Comparison of ENCODE assay signal across 11 mouse cellular contexts in the genomic region with DNA sequence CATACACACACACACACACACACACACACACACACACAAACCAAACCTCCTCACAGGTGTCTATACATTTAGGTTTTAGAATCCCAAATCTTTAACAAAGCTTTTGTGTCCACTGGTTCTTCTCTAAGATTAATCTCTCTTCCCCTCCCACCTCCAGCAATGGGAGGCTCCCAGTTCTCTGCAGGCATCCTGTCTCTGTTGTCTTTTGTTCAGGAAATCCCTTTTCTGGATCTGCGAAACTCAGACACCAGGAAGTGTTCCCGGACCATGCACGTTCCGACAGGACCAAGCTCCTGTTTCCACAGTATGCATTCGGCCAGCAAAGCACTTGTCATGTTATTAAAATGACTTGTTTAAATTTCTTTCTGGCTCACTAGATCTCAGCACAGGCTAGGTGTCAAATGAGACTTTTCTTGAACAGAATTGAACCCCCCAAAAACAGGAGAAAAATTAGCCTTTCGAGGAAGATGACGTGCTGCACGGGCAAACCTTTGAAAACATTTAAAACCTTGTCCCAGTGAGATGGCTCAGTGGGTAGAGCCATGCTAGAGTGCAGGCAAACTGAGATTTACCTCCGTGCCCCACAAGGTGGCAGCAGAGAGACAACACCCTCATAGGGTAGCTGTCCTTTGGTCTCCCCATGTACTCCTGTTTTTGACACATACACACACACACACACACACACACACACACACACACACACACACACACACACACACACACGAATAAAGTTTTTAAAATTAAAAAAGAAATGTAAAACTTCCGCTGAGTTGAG. TPM values are rescaled to one million over a fixed set of nuclear protein-coding genes. Genes with fewer than 3 reads are reported as not detected.
DNase-seq lines count a peak whose midpoint lies in the region; ATAC-seq and TF ChIP-seq lines count a peak whose summit lies in the region.
"Had no signal": no experiment of that assay in that cellular context is flagged by ENCODE, and none has a peak within 500 bp of the region (broad histone marks: within the 10 kb centered on the region; RNA-seq: fewer than 3 reads in every experiment).

No protein-coding gene starts in this region.

- H3K27ac ChIP-seq in hindbrain, postnatal 0 days: no peak overlapping the region
- H3K27ac ChIP-seq in hindbrain, embryonic 16.5 days (ENCODE audit: low read depth, low read length): no peak overlapping the region
- H3K27ac ChIP-seq in CH12.LX (ENCODE audit: insufficient read depth, low read depth): no peak overlapping the region
- H3K27ac ChIP-seq: embryonic facial prominence, embryonic 15.5 days; limb, embryonic 15.5 days; stomach, embryonic 15.5 days had no signal

- H3K36me3 ChIP-seq in hindbrain, postnatal 0 days (ENCODE audit: insufficient read depth, low read length): no peaks in the 10 kb centered on the region
- H3K36me3 ChIP-seq in hindbrain, embryonic 16.5 days (ENCODE audit: control insufficient read depth, insufficient read depth, low read length): no peaks in the 10 kb centered on the region
- no peaks in the 10 kb centered on the region for H3K36me3 ChIP-seq in CH12.LX (replicated peaks in 1 of 2; ENCODE audit: control insufficient read depth in 1 of 2, insufficient read depth in 1 of 2, low read length in 1 of 2)
- H3K36me3 ChIP-seq: embryonic facial prominence, embryonic 15.5 days; limb, embryonic 15.5 days; stomach, embryonic 15.5 days had no signal

- H3K4me3 ChIP-seq in hindbrain, postnatal 0 days (ENCODE audit: low read length): no peak overlapping the region
- no peak overlapping the region for H3K4me3 ChIP-seq in hindbrain, embryonic 16.5 days (ENCODE audit: low read length)
- no peak overlapping the region for H3K4me3 ChIP-seq in CH12.LX (replicated peaks in 1 of 3; ENCODE audit: low read depth in 2 of 3, low read length in 2 of 3, poor library complexity in 1 of 3)
- H3K4me3 ChIP-seq: embryonic facial prominence, embryonic 15.5 days; limb, embryonic 15.5 days; stomach, embryonic 15.5 days had no signal

- in situ Hi-C loops in CH12.LX (cut with MboI; ENCODE audit: low pct_ligation_motif_present, low pct_unique_long_range_greater_than_20kb, low sequenced_read_pairs): no loop called here

- no peaks in the 10 kb centered on the region for H3K4me1 ChIP-seq in hindbrain, postnatal 0 days (ENCODE audit: insufficient read depth, low read length)
- H3K4me1 ChIP-seq in hindbrain, embryonic 16.5 days (ENCODE audit: control insufficient read depth, insufficient read depth, low read depth, low read length): no peaks in the 10 kb centered on the region
- H3K4me1 ChIP-seq in CH12.LX (ENCODE audit: control insufficient read depth in 1 of 2, insufficient read depth in 2 of 2): no peaks in the 10 kb centered on the region
- H3K4me1 ChIP-seq: embryonic facial prominence, embryonic 15.5 days; limb, embryonic 15.5 days; stomach, embryonic 15.5 days had no signal

- TF ChIP-seq CTCF in hindbrain, postnatal 0 days (IDR thresholded peaks at IDR 0.05; ENCODE audit: low read depth): peak; percentile 60
- TF ChIP-seq CTCF in CH12.LX (conservative IDR thresholded peaks at IDR 0.05 in 1 of 2, IDR thresholded peaks at IDR 0.05 in 1 of 2; ENCODE audit: low read depth in 2 of 2, low read length in 2 of 2): peak; percentile 57 to 69

- no peak for TF ChIP-seq EP300 in CH12.LX (IDR thresholded peaks at IDR 0.05; ENCODE audit: low read length)

- 62% methylated on average over 11 of the region's 11 CpGs for WGBS in hindbrain, postnatal 0 days
- 65% methylated on average over 11 of the region's 11 CpGs for whole genome bisulfite sequencing in hindbrain, embryonic 16.5 days

- no peak for TF ChIP-seq POLR2A in CH12.LX (IDR thresholded peaks at IDR 0.05; ENCODE audit: low read depth, low read length)

- dilution Hi-C loops in CH12.LX (cut with MboI; ENCODE audit: extremely low pct_ligation_motif_present, extremely low pct_unique_long_range_greater_than_20kb, low sequenced_read_pairs): no loop called here

- H3K4me2 ChIP-seq in hindbrain, postnatal 0 days (ENCODE audit: low read depth, low read length): no peak overlapping the region
- H3K4me2 ChIP-seq in hindbrain, embryonic 16.5 days (ENCODE audit: low read length): no peak overlapping the region
- no peak overlapping the region for H3K4me2 ChIP-seq in CH12.LX (ENCODE audit: insufficient read depth, low read depth, poor library complexity, severe bottlenecking)
- H3K4me2 ChIP-seq: embryonic facial prominence, embryonic 15.5 days; limb, embryonic 15.5 days; stomach, embryonic 15.5 days had no signal

- peak; percentile 21 for DNase-seq in hindbrain, postnatal 0 days (ENCODE audit: low spot score)
- peak; percentile 58 for DNase-seq in CH12.LX (ENCODE audit: extremely low read depth)
- DNase-seq in adrenal gland, postnatal 25 days: peak; percentile 77
- peak; percentile 48 to 50 for DNase-seq in frontal cortex, postnatal 36 days (ENCODE audit: low spot score in 2 of 2)
- DNase-seq in layer of hippocampus, postnatal 10 days (ENCODE audit: low spot score in 2 of 2): peak; percentile 57 to 62
- DNase-seq in urinary bladder, postnatal 25 days (ENCODE audit: low spot score): peak; percentile 59

- no peaks in the 10 kb centered on the region for H3K9me3 ChIP-seq in hindbrain, postnatal 0 days (ENCODE audit: low read length)
- H3K9me3 ChIP-seq in hindbrain, embryonic 16.5 days (ENCODE audit: control insufficient read depth, low read length): no peaks in the 10 kb centered on the region
- no peaks in the 10 kb centered on the region for H3K9me3 ChIP-seq in CH12.LX (replicated peaks; ENCODE audit: low read length)
- H3K9me3 ChIP-seq: embryonic facial prominence, embryonic 15.5 days; limb, embryonic 15.5 days; stomach, embryonic 15.5 days had no signal

- peak; percentile 32 for TF ChIP-seq RAD21 in CH12.LX (IDR thresholded peaks at IDR 0.05; ENCODE audit: low read depth, low read length)

- no peak for ATAC-seq in hindbrain, postnatal 0 days
- no peak for ATAC-seq in hindbrain, embryonic 16.5 days
- peak; percentile 94 for ATAC-seq in megakaryocyte-erythroid progenitor cell, adult 5-6 weeks (replicated peaks; ENCODE audit: low FRiP score, low TSS enrichment, poor library complexity, severe bottlenecking)

- no peaks in the 10 kb centered on the region for H3K79me2 ChIP-seq in CH12.LX (replicated peaks; ENCODE audit: control insufficient read depth, extremely low read depth, insufficient read depth, poor library complexity, severe bottlenecking)

- no peaks in the 10 kb centered on the region for H3K27me3 ChIP-seq in hindbrain, postnatal 0 days (ENCODE audit: insufficient read depth, low read length)
- H3K27me3 ChIP-seq in hindbrain, embryonic 16.5 days (replicated peaks; ENCODE audit: control insufficient read depth, insufficient read depth, low read length): no peaks in the 10 kb centered on the region
- H3K27me3 ChIP-seq in CH12.LX (replicated peaks): no peaks in the 10 kb centered on the region
- H3K27me3 ChIP-seq: embryonic facial prominence, embryonic 15.5 days; limb, embryonic 15.5 days; stomach, embryonic 15.5 days had no signal

- no peak overlapping the region for H3K9ac ChIP-seq in hindbrain, postnatal 0 days (replicated peaks; ENCODE audit: low read length)
- no peak overlapping the region for H3K9ac ChIP-seq in hindbrain, embryonic 16.5 days (ENCODE audit: low read depth, low read length)
- no peak overlapping the region for H3K9ac ChIP-seq in CH12.LX (ENCODE audit: insufficient read depth, low read depth)
- H3K9ac ChIP-seq: embryonic facial prominence, embryonic 15.5 days; limb, embryonic 15.5 days; stomach, embryonic 15.5 days had no signal

TF ChIP-seq in CH12.LX, 34 proteins besides CTCF, POLR2A, EP300 and RAD21:
- TF ChIP-seq SMC3 (IDR thresholded peaks at IDR 0.05; ENCODE audit: low read depth, low read length): peak; percentile 43
- no peak for TF ChIP-seq NELFE (IDR thresholded peaks at IDR 0.05; ENCODE audit: low read depth, low read length)

RNA-seq across cellular contexts. Expression of gene Fmo1, which starts 13.4 kb away (rescaled TPM):
- total RNA-seq in hindbrain, postnatal 0 days (2014; rRNA removed): 45.3 and 48.8 TPM in 2 replicates
- 33.2 and 36.8 TPM in 2 replicates for polyA plus RNA-seq in hindbrain, postnatal 0 days (2015; fragmentation: Nextera tagmentation; extraction: Ambion mirVana)
- polyA plus RNA-seq in hindbrain, embryonic 16.5 days (2015; fragmentation: Nextera tagmentation; extraction: Ambion mirVana): 39.6 and 42.2 TPM in 2 replicates
- total RNA-seq in CH12.LX (2012; rRNA removed): not detected in 2 replicates
- not detected in 2 replicates for total RNA-seq in CH12.LX (2014; rRNA removed)
- polyA plus RNA-seq in CH12.LX (2012; ENCODE audit: insufficient read length, low read depth): not detected in 2 replicates
- total RNA-seq in adrenal gland, postnatal 25 days (2021): 245 and 265 TPM in 2 replicates
- total RNA-seq in layer of hippocampus, postnatal 10 days (2021): 10 to 100 TPM; 25.9 to 28.7 TPM
- not detected in 2 replicates for total RNA-seq in megakaryocyte-erythroid progenitor cell, adult 5-6 weeks (2014; fragmentation: Nextera tagmentation)
- not detected in 2 replicates for total RNA-seq in megakaryocyte-erythroid progenitor cell, adult 5-6 weeks (2017)

RNA-seq across cellular contexts. Expression of gene Fmo2, which starts 18.7 kb away (rescaled TPM):
- total RNA-seq in hindbrain, postnatal 0 days (2014; rRNA removed): 0.14 and 1.1 TPM in 2 replicates
- 0.44 and 0.68 TPM in 2 replicates for polyA plus RNA-seq in hindbrain, postnatal 0 days (2015; fragmentation: Nextera tagmentation; extraction: Ambion mirVana)
- polyA plus RNA-seq in hindbrain, embryonic 16.5 days (2015; fragmentation: Nextera tagmentation; extraction: Ambion mirVana): 0.09 and 0.29 TPM in 2 replicates
- total RNA-seq in CH12.LX (2012; rRNA removed): not detected in 2 replicates
- total RNA-seq in CH12.LX (2014; rRNA removed): not detected in 2 replicates
- not detected in 2 replicates for polyA plus RNA-seq in CH12.LX (2012; ENCODE audit: insufficient read length, low read depth)
- total RNA-seq in adrenal gland, postnatal 25 days (2021): 20.9 and 31.5 TPM in 2 replicates
- under 1 TPM; 0.54 to 0.57 TPM for total RNA-seq in layer of hippocampus, postnatal 10 days (2021)
- not detected in 2 replicates for total RNA-seq in megakaryocyte-erythroid progenitor cell, adult 5-6 weeks (2014; fragmentation: Nextera tagmentation)
- total RNA-seq in megakaryocyte-erythroid progenitor cell, adult 5-6 weeks (2017): not detected in 2 replicates

RNA-seq across cellular contexts. Expression of gene Fmo6, which starts 57.5 kb away (rescaled TPM):
- not detected in 2 replicates for total RNA-seq in hindbrain, postnatal 0 days (2014; rRNA removed)
- polyA plus RNA-seq in hindbrain, postnatal 0 days (2015; fragmentation: Nextera tagmentation; extraction: Ambion mirVana): not detected in 2 replicates
- polyA plus RNA-seq in hindbrain, embryonic 16.5 days (2015; fragmentation: Nextera tagmentation; extraction: Ambion mirVana): 0.07 TPM in 1 of 2 replicates, not detected in the other
- total RNA-seq in CH12.LX (2012; rRNA removed): not detected in 2 replicates
- not detected in 2 replicates for total RNA-seq in CH12.LX (2014; rRNA removed)
- polyA plus RNA-seq in CH12.LX (2012; ENCODE audit: insufficient read length, low read depth): not detected in 2 replicates
- not detected in 2 replicates for total RNA-seq in adrenal gland, postnatal 25 days (2021)
- not detected for total RNA-seq in layer of hippocampus, postnatal 10 days (2021)
- total RNA-seq in megakaryocyte-erythroid progenitor cell, adult 5-6 weeks (2014; fragmentation: Nextera tagmentation): not detected in 2 replicates
- not detected in 2 replicates for total RNA-seq in megakaryocyte-erythroid progenitor cell, adult 5-6 weeks (2017)

Comparison
In these comparisons a context has a peak if more than half of its experiments do, and no peak if none do; other contexts are left out.
1. DNase-seq: peak in every context shown above with its lines; median percentile 77 in adrenal gland, postnatal 25 days; 60 in layer of hippocampus, postnatal 10 days; 59 in urinary bladder, postnatal 25 days; 58 in CH12.LX; 49 in frontal cortex, postnatal 36 days; 21 in hindbrain, postnatal 0 days.
2. RNA of gene Fmo1, which starts 13.4 kb away (total RNA-seq): 245 to 265 TPM in adrenal gland, postnatal 25 days, 45.3 to 48.8 TPM in hindbrain, postnatal 0 days and 25.9 to 28.7 TPM in layer of hippocampus, postnatal 10 days; not detected in megakaryocyte-erythroid progenitor cell, adult 5-6 weeks and not detected in CH12.LX; every median in the first group is over 10 times any median in the second.
3. RNA of gene Fmo2, which starts 18.7 kb away (total RNA-seq): 20.9 to 31.5 TPM in adrenal gland, postnatal 25 days; 0.14 to 1.1 TPM in hindbrain, postnatal 0 days, 0.54 to 0.57 TPM in layer of hippocampus, postnatal 10 days, not detected in CH12.LX and not detected in megakaryocyte-erythroid progenitor cell, adult 5-6 weeks; every median in the first group is over 10 times any median in the second.